Mouse (Mus musculus): ENCODE measurements around the gene Hs3st3b1.

Gene Hs3st3b1

DNA sequence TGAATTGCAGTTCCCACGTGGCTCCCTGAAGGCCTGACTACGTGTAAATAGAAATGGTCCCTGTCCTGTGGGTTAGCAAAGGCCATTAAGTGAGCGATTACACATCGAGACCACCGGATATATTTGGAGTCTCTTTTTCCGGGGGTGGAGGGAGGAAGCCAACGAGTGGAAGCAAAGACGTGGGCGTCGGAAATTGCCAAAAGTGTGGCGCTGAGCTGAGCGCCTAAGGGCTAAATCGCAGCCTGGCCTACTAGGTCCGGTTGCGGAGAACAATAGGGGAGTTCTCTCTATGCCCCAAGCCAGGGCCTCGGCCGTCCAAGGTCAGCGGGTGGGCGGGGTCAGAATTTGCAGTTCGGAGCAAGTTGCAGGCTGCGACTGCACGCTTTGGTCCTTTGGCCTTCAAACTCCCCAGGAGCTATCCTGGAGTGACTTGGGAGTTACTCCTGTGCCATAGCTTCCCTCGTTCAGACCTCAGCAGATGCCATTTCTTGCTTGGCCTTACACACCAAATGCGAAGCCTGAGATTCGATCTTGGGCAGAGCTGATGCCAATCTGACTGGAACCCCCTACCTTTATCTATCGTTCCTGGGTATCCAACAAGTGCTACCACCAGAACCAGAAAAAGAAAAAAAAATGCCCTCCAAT, 2.3 kb upstream of the Hs3st3b1 start:
- CTCF ChIA-PET, result interaction anchor here (1.1 kb wide), 1 partner anchor 10 kb away, joined by 8 read pairs; no protein-coding TSS in a partner anchor

- CTCF ChIA-PET, result no interaction called here
These were observed 1.3 kb upstream of the Hs3st3b1 start for GRCm38 (mm10) chr11:63923386-63923785.

- CTCF ChIA-PET, result no interaction called here
These were observed 792 bp downstream of the Hs3st3b1 start for GRCm38 (mm10) chr11:63921044-63921951.

DNA sequence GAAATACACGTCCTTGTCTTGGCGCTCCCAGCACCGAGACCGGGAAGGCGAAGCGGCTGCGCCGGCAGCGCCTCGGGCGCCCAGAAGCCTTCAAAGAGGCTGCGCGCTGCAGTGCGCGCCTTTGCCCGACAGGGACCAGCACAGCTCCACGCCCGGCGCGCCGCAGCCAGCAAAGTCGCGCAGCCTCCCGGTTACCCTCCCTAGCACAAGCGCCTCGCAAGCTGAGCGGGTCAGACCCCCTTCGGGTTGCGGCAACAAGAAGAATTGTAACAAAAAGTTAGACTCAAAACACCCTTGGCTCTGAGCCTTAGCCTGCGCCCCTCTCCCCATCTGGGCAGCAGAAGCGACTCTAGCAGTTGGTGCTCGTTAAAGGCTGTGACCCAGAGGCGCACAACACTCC, 1.6 kb downstream of the Hs3st3b1 start:
- CTCF ChIA-PET, result no interaction called here

DNA sequence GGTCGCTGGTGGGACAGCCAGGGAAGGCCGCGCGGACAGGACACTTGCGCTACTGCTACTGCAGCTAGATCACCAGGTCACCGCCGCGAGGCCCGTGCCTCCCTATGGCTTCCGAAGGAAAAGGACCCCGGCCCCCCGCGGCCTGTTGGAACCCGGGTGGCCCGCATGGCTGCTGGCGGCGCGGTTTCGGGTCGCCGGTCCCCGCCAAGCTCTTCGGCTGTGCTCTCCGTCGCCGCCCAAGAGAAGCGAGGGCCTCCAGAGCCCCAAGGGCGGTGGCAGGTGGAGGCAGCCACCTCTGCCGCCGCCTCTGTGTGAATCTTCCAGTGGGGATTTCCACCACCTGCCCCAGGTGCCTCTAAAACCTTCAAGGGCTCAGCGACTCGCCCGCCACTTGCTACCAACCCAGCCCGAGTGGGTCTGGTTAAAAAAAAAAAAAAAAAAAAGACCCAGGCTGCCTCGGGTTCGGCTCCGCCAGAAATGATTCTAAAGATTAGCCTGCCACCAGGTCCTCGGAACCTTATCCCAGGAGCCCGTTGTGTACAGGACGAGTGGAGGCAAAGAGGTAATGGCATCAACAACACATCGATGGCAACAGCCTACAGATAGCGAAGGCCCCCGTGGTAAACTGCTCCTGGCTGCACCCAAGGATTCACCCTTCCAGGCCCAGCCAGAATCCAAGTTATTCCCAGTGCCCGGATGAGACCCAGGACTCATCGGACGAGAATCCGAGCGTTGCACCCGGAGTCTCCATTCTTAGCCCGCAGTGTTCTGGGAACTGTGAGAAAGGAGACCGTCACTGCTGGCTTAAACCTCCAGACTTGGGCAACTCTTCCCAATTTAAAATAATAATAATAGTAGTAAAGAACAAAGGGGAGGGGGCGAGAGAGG, 2.6 kb downstream of the Hs3st3b1 start:
- CTCF ChIA-PET, result no interaction called here

DNA sequence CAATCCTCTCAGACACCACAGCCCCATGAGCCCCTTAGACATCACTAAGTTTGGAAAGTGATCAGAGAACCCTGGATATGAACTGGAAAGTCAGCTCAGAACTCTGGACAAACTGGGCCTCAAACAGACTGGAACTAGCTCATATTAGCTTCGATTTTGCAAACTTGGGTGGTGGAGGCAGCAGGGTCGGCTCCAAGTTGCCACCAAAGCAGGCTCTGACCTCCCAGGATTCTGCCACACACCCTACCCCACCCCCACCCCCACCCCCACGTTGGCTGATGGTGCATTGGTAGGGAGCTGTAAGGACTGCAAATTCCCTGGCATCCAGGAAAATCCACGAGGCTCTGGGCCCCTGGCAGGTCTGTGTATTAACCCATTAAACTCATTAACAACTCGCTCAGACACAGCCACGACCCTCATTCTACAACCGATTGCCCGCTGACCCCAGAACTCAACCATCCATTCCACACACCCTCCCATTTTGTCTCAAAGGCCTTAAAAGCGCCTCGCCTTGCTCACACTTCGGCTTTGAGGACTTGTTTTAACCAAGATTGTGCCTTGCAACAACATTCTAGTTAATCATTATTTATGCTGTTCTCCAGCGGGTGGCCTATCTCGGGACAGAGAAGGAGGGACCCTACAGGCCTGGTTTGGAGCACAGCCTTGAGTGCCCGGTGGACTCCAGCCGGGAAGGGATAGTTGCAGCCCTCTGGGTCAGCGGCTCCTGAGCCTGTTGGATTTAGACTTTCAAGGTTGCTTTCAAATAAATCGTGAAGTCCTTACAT, 3.6 kb downstream of the Hs3st3b1 start:
- CTCF ChIA-PET, result no interaction called here

GRCm38 (mm10) chr11:63917561-63917960, 4.5 kb downstream of the Hs3st3b1 start:
- CTCF ChIA-PET, result no interaction called here

DNA sequence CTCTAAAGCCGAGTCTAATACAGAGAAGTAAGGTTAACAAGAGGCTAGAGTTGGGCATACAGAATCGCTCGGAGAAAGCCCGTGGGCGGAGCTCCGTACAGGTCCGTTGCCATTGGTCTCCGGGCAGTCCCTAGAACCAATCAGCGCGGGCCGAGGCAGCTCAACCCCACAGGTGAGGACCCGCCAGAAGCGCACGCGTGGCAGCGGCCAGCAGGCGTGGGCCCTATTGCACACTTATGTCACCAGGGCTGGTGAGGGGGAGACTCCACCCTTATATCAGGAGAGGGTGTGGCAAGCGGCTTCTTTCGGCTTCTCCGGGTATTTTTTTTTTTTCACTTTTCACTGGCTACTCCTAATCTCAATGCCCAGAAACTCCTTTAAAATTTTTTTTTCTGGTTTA, 7.7 kb downstream of the Hs3st3b1 start:
- CTCF ChIA-PET, result interaction anchor here (0.8 kb wide), 1 partner anchor 10 kb away, joined by 8 read pairs; no protein-coding TSS in a partner anchor

- CTCF ChIA-PET, result no interaction called here
These were observed 8.2 kb downstream of the Hs3st3b1 start for GRCm38 (mm10) chr11:63913936-63914335.

- CTCF ChIA-PET, result no interaction called here
These were observed 11.1 kb downstream of the Hs3st3b1 start for GRCm38 (mm10) chr11:63911001-63911400.

- CTCF ChIA-PET, result no interaction called here
These were observed 12.1 kb downstream of the Hs3st3b1 start for GRCm38 (mm10) chr11:63909961-63910360.

DNA sequence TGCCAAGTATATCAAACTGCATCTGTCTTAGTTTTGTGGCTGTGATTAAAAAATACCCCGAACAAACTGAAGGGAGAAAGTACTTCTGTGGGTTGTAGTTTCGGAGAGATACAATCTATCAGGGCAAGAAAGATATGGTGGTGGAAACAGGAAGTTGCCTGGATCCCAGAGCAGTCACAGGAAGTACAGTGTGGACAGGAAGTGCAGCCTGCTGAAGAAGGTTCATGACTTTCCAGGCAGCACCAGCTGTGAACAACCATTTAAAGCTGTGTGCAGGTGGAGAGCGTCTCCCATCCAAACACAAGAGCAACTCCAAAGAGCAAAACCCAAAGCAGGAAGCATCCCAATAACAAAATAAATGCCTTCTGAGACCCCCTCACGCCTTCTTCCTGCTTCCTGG, 13.6 kb downstream of the Hs3st3b1 start:
- CTCF ChIA-PET, result no interaction called here

GRCm38 (mm10) chr11:63906552-63907353, 15.3 kb downstream of the Hs3st3b1 start:
- CTCF ChIA-PET, result interaction anchor here (0.6 kb wide), 1 partner anchor 107 kb away, joined by 3 read pairs; no protein-coding TSS in a partner anchor

- CTCF ChIA-PET, result no interaction called here
These were observed 17.3 kb downstream of the Hs3st3b1 start for GRCm38 (mm10) chr11:63904787-63905186.

DNA sequence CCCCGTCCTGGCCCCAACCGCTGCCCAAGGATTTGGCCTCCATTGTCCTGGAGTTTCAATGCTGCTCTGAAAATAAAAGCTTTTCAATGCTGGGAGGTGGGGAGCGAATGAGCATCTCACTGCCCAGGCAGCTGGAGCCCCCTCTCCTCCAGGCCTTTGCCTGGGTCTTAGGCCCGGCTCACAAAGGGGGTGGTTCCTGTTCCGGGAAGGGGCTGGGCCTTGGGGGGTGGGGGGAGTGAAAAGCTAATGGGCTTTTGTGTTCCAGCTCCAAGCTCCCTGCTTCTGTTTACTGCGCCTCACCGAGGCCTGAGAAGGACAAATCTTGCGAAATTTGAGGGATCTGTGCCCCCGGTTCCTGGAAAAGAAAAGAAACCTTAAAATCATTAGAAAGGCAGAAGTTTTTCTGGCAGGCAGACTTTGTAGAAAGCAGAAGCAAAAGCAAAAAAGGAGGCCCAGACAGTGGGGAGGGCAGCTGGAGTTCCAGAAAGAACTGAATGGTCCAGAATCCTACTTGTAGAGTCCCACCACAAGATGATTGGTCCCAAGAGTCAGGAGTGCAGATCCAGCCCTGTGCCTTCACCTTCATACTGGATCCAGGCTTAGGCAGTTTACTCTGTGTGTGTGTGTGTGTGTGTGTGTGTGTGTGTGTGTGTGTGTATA, 23.5 kb downstream of the Hs3st3b1 start:
- CTCF ChIA-PET, result no interaction called here

- CTCF ChIA-PET, result no interaction called here
These were observed 24.1 kb downstream of the Hs3st3b1 start for GRCm38 (mm10) chr11:63897856-63898508.

DNA sequence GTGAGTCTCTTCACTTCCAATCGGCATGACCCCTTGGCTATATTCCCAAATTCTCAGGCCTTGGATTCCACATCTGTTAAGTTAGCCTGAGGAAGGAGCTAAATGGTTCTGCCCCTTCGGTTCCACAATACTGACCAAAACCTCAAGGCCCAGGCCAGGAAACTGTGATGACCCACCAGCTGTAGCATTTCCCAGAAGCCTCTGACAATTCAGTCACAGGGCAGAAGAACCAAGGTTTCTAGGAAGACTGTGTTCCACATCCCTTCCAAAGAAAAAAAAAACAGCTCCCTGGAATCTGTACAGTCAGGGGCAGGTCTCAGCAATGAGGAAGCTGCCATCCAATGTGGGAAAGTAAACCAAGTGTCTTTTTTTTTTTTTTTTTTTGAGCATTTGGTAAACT, 25.1 kb downstream of the Hs3st3b1 start:
- CTCF ChIA-PET, result no interaction called here

GRCm38 (mm10) chr11:63894188-63894587, 27.9 kb downstream of the Hs3st3b1 start:
- CTCF ChIA-PET, result interaction anchor here (0.6 kb wide), 1 partner anchor 933 kb away, joined by 4 read pairs; no protein-coding TSS in a partner anchor

GRCm38 (mm10) chr11:63893557-63893956, 28.5 kb downstream of the Hs3st3b1 start:
- CTCF ChIA-PET, result no interaction called here

Measured in spleen, embryonic (tissue).